Mouse (Mus musculus) liver, embryonic 13.5 days (tissue): ENCODE data around the gene Whamm. TPM values are rescaled to one million over a fixed set of nuclear protein-coding genes. Genes with fewer than 3 reads are reported as not detected.
A peak's percentile ranks its signal among the peaks of the same experiment; 100 is the strongest.

ENCODE experiments used
- ATAC-seq: fragments of 200-750 bp; cut with Nextera tagmentation; 2 replicates; pipeline ENCODE4 v1.8.0; 2017; ENCODE audit warnings: low read depth, mild to moderate bottlenecking, moderate number of reproducible peaks, moderate library complexity
- DNase-seq: peaks from one replicate; pipeline ENCODE4 v3.0.0; 2022
- H3K27ac ChIP-seq: fragments of 300-500 bp; sonication (generic); 2 replicates; pipeline ENCODE4 v1.5.1; 2015; ENCODE audit warnings: moderate library complexity, mild to moderate bottlenecking, inconsistent platforms
- H3K27me3 ChIP-seq: fragments of 300-500 bp; sonication (generic); 2 replicates; pipeline ENCODE4 v1.6.1; 2015; ENCODE audit warnings: mild to moderate bottlenecking, inconsistent platforms
- H3K36me3 ChIP-seq: fragments of 300-500 bp; sonication (generic); 2 replicates; pipeline ENCODE4 v1.6.1; 2015; ENCODE audit warnings: mild to moderate bottlenecking, inconsistent platforms
- H3K4me1 ChIP-seq: fragments of 300-500 bp; sonication (generic); replicated peaks from 2 replicates; pipeline ENCODE4 v1.6.1; 2015; ENCODE audit warnings: inconsistent platforms
- H3K4me2 ChIP-seq: fragments of 300-500 bp; sonication (generic); 2 replicates; pipeline ENCODE4 v1.6.1; 2015; ENCODE audit warnings: inconsistent platforms, mild to moderate bottlenecking, moderate library complexity
- H3K4me3 ChIP-seq: fragments of 300-500 bp; sonication (generic); replicated peaks from 2 replicates; pipeline ENCODE4 v1.5.1; 2015; ENCODE audit warnings: mild to moderate bottlenecking, inconsistent platforms
- H3K9ac ChIP-seq: fragments of 300-500 bp; sonication (generic); 2 replicates; pipeline ENCODE4 v1.6.1; 2015; ENCODE audit warnings: mild to moderate bottlenecking, inconsistent platforms
- H3K9me3 ChIP-seq: fragments of 300-500 bp; sonication (generic); replicated peaks from 2 replicates; pipeline ENCODE4 v1.6.1; 2016; ENCODE audit warnings: inconsistent platforms
- WGBS: fragments of 180-500 bp; shearing (Covaris S2); methylation state at CpG from one replicate; pipeline ENCODE4 v1.1.7; 2015; ENCODE audit not compliant: insufficient replicate concordance; 5-methylcytosine and 5-hydroxymethylcytosine counted together
- polyA plus RNA-seq: library from polyadenylated mRNA; unstranded; fragments of >200 nt; fragmentation: Nextera tagmentation; extraction: Ambion mirVana; gene quantifications from 2 replicates; pipeline ENCODE4 v1.2.1, GENCODE M21; 2015

Whamm gene
- polyA plus RNA-seq, 1 experiment from 2014 or later, result 4.0 TPM

- H3K4me3 ChIP-seq, result no peak overlapping the region
- H3K4me1 ChIP-seq, result no peaks in the 10 kb centered on the region
- no peaks in the 10 kb centered on the region for H3K27me3 ChIP-seq
- WGBS, result 61% methylated on average over 11 of the region's 11 CpGs
- no peak for DNase-seq
- no peaks in the 10 kb centered on the region for H3K9me3 ChIP-seq
- no peak for ATAC-seq
- H3K4me2 ChIP-seq, result no peak overlapping the region
- no peaks in the 10 kb centered on the region for H3K36me3 ChIP-seq
- H3K27ac ChIP-seq, result no peak overlapping the region
- no peak overlapping the region for H3K9ac ChIP-seq
These were observed 22.2 kb upstream of the Whamm start for GRCm38 (mm10) chr7:81548864-81549263.

- no peak overlapping the region for H3K27ac ChIP-seq
- no peaks in the 10 kb centered on the region for H3K36me3 ChIP-seq
- no peaks in the 10 kb centered on the region for H3K4me1 ChIP-seq
- H3K9ac ChIP-seq, result no peak overlapping the region
- no peak for DNase-seq
- 45% methylated on average over 4 of the region's 4 CpGs for WGBS
- H3K27me3 ChIP-seq, result no peaks in the 10 kb centered on the region
- no peak overlapping the region for H3K4me3 ChIP-seq
- no peaks in the 10 kb centered on the region for H3K9me3 ChIP-seq
- H3K4me2 ChIP-seq, result no peak overlapping the region
- no peak for ATAC-seq
These were observed 17.5 kb upstream of the Whamm start for GRCm38 (mm10) chr7:81553589-81553988.

GRCm38 (mm10) chr7:81554369-81554768 is 16.7 kb upstream of the Whamm start:
- peak; percentile 38 for DNase-seq
- H3K4me3 ChIP-seq, result no peak overlapping the region
- 60% methylated on average over 2 of the region's 2 CpGs for WGBS

GRCm38 (mm10) chr7:81556839-81557238 is 14.2 kb upstream of the Whamm start:
- WGBS, result 65% methylated on average over 4 of the region's 4 CpGs
- no peak for DNase-seq

More at GRCm38 (mm10) chr7:81554369-81554768, 16.7 kb upstream of the Whamm start:
- Histone ChIP-seq H3K4me2 (no peak overlapping the region), H3K36me3 (no peaks in the 10 kb centered on the region), H3K9ac (no peak overlapping the region), H3K9me3 (no peaks in the 10 kb centered on the region), H3K4me1 (no peaks in the 10 kb centered on the region), H3K27ac (no peak overlapping the region), H3K27me3 (no peaks in the 10 kb centered on the region)
- ATAC-seq, result no peak

GRCm38 (mm10) chr7:81557252-81557984 is 13.6 kb upstream of the Whamm start:
- Histone ChIP-seq H3K9ac (no peak overlapping the region), H3K4me3 (no peak overlapping the region), H3K4me1 (no peaks in the 10 kb centered on the region), H3K27me3 (no peaks in the 10 kb centered on the region), H3K9me3 (no peaks in the 10 kb centered on the region), H3K4me2 (no peak overlapping the region), H3K27ac (no peak overlapping the region), H3K36me3 (no peaks in the 10 kb centered on the region)
- DNase-seq (no peak), ATAC-seq (no peak)
- 67% methylated on average over 7 of the region's 7 CpGs for WGBS

More at GRCm38 (mm10) chr7:81556839-81557238, 14.2 kb upstream of the Whamm start:
- no peak overlapping the region for H3K4me2 ChIP-seq
- ATAC-seq, result no peak
- no peak overlapping the region for H3K27ac ChIP-seq
- H3K27me3 ChIP-seq, result no peaks in the 10 kb centered on the region
- H3K4me1 ChIP-seq, result no peaks in the 10 kb centered on the region
- H3K36me3 ChIP-seq, result no peaks in the 10 kb centered on the region
- no peaks in the 10 kb centered on the region for H3K9me3 ChIP-seq
- H3K9ac ChIP-seq, result no peak overlapping the region
- no peak overlapping the region for H3K4me3 ChIP-seq

- H3K9me3 ChIP-seq, result no peaks in the 10 kb centered on the region
- no peaks in the 10 kb centered on the region for H3K36me3 ChIP-seq
- no peak overlapping the region for H3K9ac ChIP-seq
- no peak overlapping the region for H3K4me2 ChIP-seq
- no peaks in the 10 kb centered on the region for H3K27me3 ChIP-seq
- DNase-seq (no peak), ATAC-seq (no peak)
- 65% methylated on average over 4 of the region's 4 CpGs for WGBS
- H3K27ac ChIP-seq, result no peak overlapping the region
- H3K4me1 ChIP-seq, result no peaks in the 10 kb centered on the region
- H3K4me3 ChIP-seq, result no peak overlapping the region
These were observed 13.1 kb upstream of the Whamm start for GRCm38 (mm10) chr7:81557985-81558360.

GRCm38 (mm10) chr7:81559231-81559980 is 11.7 kb upstream of the Whamm start:
- no peak for DNase-seq
- WGBS, result 70% methylated on average over 14 of the region's 14 CpGs

GRCm38 (mm10) chr7:81560101-81561049 is 10.7 kb upstream of the Whamm start:
- Histone ChIP-seq H3K27me3 (no peaks in the 10 kb centered on the region), H3K36me3 (no peaks in the 10 kb centered on the region), H3K4me2 (no peak overlapping the region), H3K27ac (no peak overlapping the region), H3K4me1 (no peaks in the 10 kb centered on the region), H3K4me3 (no peak overlapping the region), H3K9me3 (no peaks in the 10 kb centered on the region), H3K9ac (no peak overlapping the region)
- 58% methylated on average over 8 of the region's 8 CpGs for WGBS
- ATAC-seq (no peak), DNase-seq (no peak)

More at GRCm38 (mm10) chr7:81559231-81559980, 11.7 kb upstream of the Whamm start:
- Histone ChIP-seq H3K9ac (no peak overlapping the region), H3K27ac (no peak overlapping the region), H3K36me3 (no peaks in the 10 kb centered on the region), H3K27me3 (no peaks in the 10 kb centered on the region), H3K4me3 (no peak overlapping the region), H3K4me1 (no peaks in the 10 kb centered on the region), H3K4me2 (no peak overlapping the region), H3K9me3 (no peaks in the 10 kb centered on the region)
- ATAC-seq, result no peak

- Histone ChIP-seq H3K4me1 (peaks cover under 1% of the 10 kb centered on the region; the same call in 1 of the 2 replicates), H3K9ac (no peak overlapping the region), H3K27me3 (no peaks in the 10 kb centered on the region), H3K4me3 (no peak overlapping the region), H3K9me3 (no peaks in the 10 kb centered on the region), H3K27ac (no peak overlapping the region), H3K36me3 (no peaks in the 10 kb centered on the region), H3K4me2 (no peak overlapping the region)
- DNase-seq (no peak), ATAC-seq (no peak)
- 67% methylated on average over 5 of the region's 5 CpGs for WGBS
These were observed 9.9 kb upstream of the Whamm start for GRCm38 (mm10) chr7:81561211-81561610.

- WGBS, result 57% methylated on average over 4 of the region's 4 CpGs
- DNase-seq, result no peak
- peaks cover 3% of the 10 kb centered on the region; the same call in 1 of the 2 replicates for H3K4me1 ChIP-seq
These were observed 7.5 kb upstream of the Whamm start for GRCm38 (mm10) chr7:81563506-81564015.

GRCm38 (mm10) chr7:81564766-81565165 is 6.3 kb upstream of the Whamm start:
- H3K27me3 ChIP-seq, result no peaks in the 10 kb centered on the region
- H3K9me3 ChIP-seq, result no peaks in the 10 kb centered on the region
- no peak overlapping the region for H3K27ac ChIP-seq
- ATAC-seq (no peak), DNase-seq (no peak)
- H3K4me3 ChIP-seq, result no peak overlapping the region
- peaks cover 3% of the 10 kb centered on the region; the same call in 1 of the 2 replicates for H3K4me1 ChIP-seq
- H3K9ac ChIP-seq, result no peak overlapping the region
- no peak overlapping the region for H3K4me2 ChIP-seq
- 51% methylated on average over 7 of the region's 7 CpGs for WGBS
- H3K36me3 ChIP-seq, result no peaks in the 10 kb centered on the region

More at GRCm38 (mm10) chr7:81563506-81564015, 7.5 kb upstream of the Whamm start:
- H3K4me3 ChIP-seq, result no peak overlapping the region
- no peak overlapping the region for H3K27ac ChIP-seq
- no peaks in the 10 kb centered on the region for H3K9me3 ChIP-seq
- H3K36me3 ChIP-seq, result no peaks in the 10 kb centered on the region
- no peaks in the 10 kb centered on the region for H3K27me3 ChIP-seq
- no peak overlapping the region for H3K9ac ChIP-seq
- H3K4me2 ChIP-seq, result no peak overlapping the region
- ATAC-seq, result no peak
